Comparison of ENCODE assay signal across 10 mouse cellular contexts in the genomic region with DNA sequence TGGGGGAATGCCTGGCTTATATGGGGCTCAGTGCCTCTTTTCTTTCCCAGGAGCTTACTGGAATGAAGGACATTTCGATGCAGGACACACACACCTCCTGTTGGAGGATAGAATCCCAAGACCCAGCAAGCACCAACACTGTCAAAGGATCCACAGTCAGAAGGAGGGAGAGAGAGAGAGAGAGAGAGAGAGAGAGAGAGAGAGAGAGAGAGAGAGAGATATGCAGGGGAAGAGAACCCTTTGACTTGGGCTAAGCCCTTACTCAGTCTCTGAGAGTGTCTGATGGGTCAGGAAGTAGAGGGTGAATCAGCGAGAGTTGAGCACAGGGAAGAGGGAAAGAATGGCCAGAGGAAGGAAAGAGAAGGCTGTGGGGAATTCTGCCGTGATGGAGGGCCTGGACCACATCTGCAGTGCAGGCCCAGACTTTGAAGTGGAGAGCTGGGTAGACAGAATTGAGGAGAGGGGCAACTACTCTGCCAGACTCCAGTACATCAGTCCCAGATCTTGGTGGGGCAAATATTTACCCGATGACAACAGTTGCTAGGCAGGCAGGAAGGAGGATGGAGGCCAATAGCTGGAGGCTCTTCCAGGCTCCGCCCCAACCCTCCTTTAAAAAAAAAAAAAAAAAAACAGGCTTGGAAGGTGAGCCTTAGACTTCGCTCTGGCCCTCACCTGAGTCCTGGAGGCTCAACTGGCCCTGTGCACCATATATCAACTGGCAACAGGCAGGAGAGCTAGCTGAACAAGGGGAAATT. TPM values are rescaled to one million over a fixed set of nuclear protein-coding genes. Genes with fewer than 3 reads are reported as not detected.
DNase-seq lines count a peak whose midpoint lies in the region; ATAC-seq and TF ChIP-seq lines count a peak whose summit lies in the region.
"Had no signal": no experiment of that assay in that cellular context is flagged by ENCODE, and none has a peak within 500 bp of the region (broad histone marks: within the 10 kb centered on the region; RNA-seq: fewer than 3 reads in every experiment).

No protein-coding gene starts in this region.

- peak; percentile 41 for DNase-seq in liver, adult 2 months (ENCODE audit: extremely low read depth, low read depth, low spot score)
- DNase-seq in liver = no peak
- no peak for DNase-seq in ovary, postnatal 36 days (ENCODE audit: low spot score)
- DNase-seq in layer of hippocampus, adult 9-11 months = no peak
- DNase-seq in gastrocnemius, postnatal 10 days = no peak

- no peak overlapping the region for H3K9ac ChIP-seq in liver, adult 2 months (ENCODE audit: low read depth, low read length)
- no peak overlapping the region; the same call in 1 of the 2 replicates for H3K9ac ChIP-seq in intestine, embryonic 15.5 days
- H3K9ac ChIP-seq: liver, embryonic 14.5 days had no signal

- H3K79me2 ChIP-seq in liver, adult 2 months (ENCODE audit: control insufficient read depth, insufficient read depth, low read length) = no peaks in the 10 kb centered on the region

- no peaks in the 10 kb centered on the region for H3K27me3 ChIP-seq in liver, adult 2 months (ENCODE audit: control insufficient read depth, insufficient read depth, low read length)
- H3K27me3 ChIP-seq in intestine, embryonic 15.5 days (replicated peaks) = no peaks in the 10 kb centered on the region
- no peaks in the 10 kb centered on the region for H3K27me3 ChIP-seq in small intestine, adult 2 months (ENCODE audit: control insufficient read depth, insufficient read depth, low read length)

- no peak overlapping the region for H3K27ac ChIP-seq in liver, adult 2 months (replicated peaks; ENCODE audit: insufficient read depth, low read depth, low read length)
- peak overlapping the region; percentile 85 for H3K27ac ChIP-seq in bone marrow macrophage, adult 2 months (ENCODE audit: insufficient read depth, low read depth, low read length)
- H3K27ac ChIP-seq in intestine, embryonic 15.5 days = peak overlapping the region; percentile 51
- H3K27ac ChIP-seq in small intestine, adult 2 months (ENCODE audit: insufficient read depth, low read depth, low read length) = peak overlapping the region; percentile 96
- H3K27ac ChIP-seq: liver, embryonic 14.5 days had no signal

- no peak for TF ChIP-seq CTCF in liver, adult 2 months (IDR thresholded peaks at IDR 0.05; ENCODE audit: low read depth, low read length)
- TF ChIP-seq CTCF in bone marrow macrophage, adult 2 months (IDR thresholded peaks at IDR 0.05; ENCODE audit: low read depth, low read length) = no peak
- no peak for TF ChIP-seq CTCF in small intestine, adult 2 months (IDR thresholded peaks at IDR 0.05; ENCODE audit: extremely low read depth, insufficient read length, insufficient replicate concordance, low read depth, low read length)

- TF ChIP-seq POLR2A in liver, adult 2 months (IDR thresholded peaks at IDR 0.05; ENCODE audit: extremely low read depth, insufficient read depth, low read length) = no peak
- no peak for TF ChIP-seq POLR2A in bone marrow macrophage, adult 2 months (IDR thresholded peaks at IDR 0.05; ENCODE audit: borderline replicate concordance, low read depth, low read length)
- TF ChIP-seq POLR2A in small intestine, adult 2 months (IDR thresholded peaks at IDR 0.05; ENCODE audit: low read depth, low read length) = no peak

- WGBS in liver, adult 2 months = 56% methylated on average over 6 of the region's 6 CpGs
- WGBS in intestine, embryonic 15.5 days = 41% methylated on average over 6 of the region's 6 CpGs
- WGBS in small intestine, adult 2 months = 34% methylated on average over 6 of the region's 6 CpGs

- ATAC-seq in intestine, embryonic 15.5 days = peak; percentile 10; the same call in 1 of the 2 replicates

- H3K9me3 ChIP-seq in intestine, embryonic 15.5 days = no peaks in the 10 kb centered on the region

- peak overlapping the region; percentile 31; the same call in 1 of the 2 replicates for H3K4me2 ChIP-seq in intestine, embryonic 15.5 days (replicated peaks)

- no peak overlapping the region for H3K4me3 ChIP-seq in liver, adult 2 months (ENCODE audit: insufficient read depth, low read depth, low read length)
- H3K4me3 ChIP-seq in bone marrow macrophage, adult 2 months (ENCODE audit: insufficient read depth, low read length) = no peak overlapping the region
- H3K4me3 ChIP-seq in intestine, embryonic 15.5 days (replicated peaks) = no peak overlapping the region
- H3K4me3 ChIP-seq in small intestine, adult 2 months (ENCODE audit: low read depth, low read length) = no peak overlapping the region

- peaks cover 11% of the 10 kb centered on the region for H3K4me1 ChIP-seq in liver, adult 2 months (ENCODE audit: control insufficient read depth, insufficient read depth, low read length)
- H3K4me1 ChIP-seq in bone marrow macrophage, adult 2 months (ENCODE audit: control insufficient read depth, insufficient read depth, low read length) = peaks cover 50% of the 10 kb centered on the region
- peaks cover 58% of the 10 kb centered on the region for H3K4me1 ChIP-seq in intestine, embryonic 15.5 days (replicated peaks)
- peaks cover 57% of the 10 kb centered on the region for H3K4me1 ChIP-seq in small intestine, adult 2 months (ENCODE audit: control insufficient read depth, insufficient read depth, insufficient read length, low read length)

- H3K36me3 ChIP-seq in liver, adult 2 months (ENCODE audit: control insufficient read depth, insufficient read depth, low read length) = no peaks in the 10 kb centered on the region
- H3K36me3 ChIP-seq in intestine, embryonic 15.5 days = no peaks in the 10 kb centered on the region
- no peaks in the 10 kb centered on the region for H3K36me3 ChIP-seq in small intestine, adult 2 months (ENCODE audit: control insufficient read depth, insufficient read depth, low read length)

RNA-seq across cellular contexts. Expression of gene Lmna, which starts 2.6 kb away (rescaled TPM):
- total RNA-seq in liver, adult 2 months (2014; rRNA removed) = 28.2 and 38.5 TPM in 2 replicates
- polyA plus RNA-seq in liver, adult 2 months (2012; rRNA removed) = 41.0 and 44.7 TPM in 2 replicates
- polyA plus RNA-seq in bone marrow macrophage, adult 2 months (2012; ENCODE audit: insufficient read depth, insufficient read length, missing spikeins) = 124 and 126 TPM in 2 replicates
- polyA plus RNA-seq in intestine, embryonic 15.5 days (2015; fragmentation: Nextera tagmentation; extraction: Ambion mirVana) = 120 TPM in 2 replicates
- 209 and 353 TPM in 2 replicates for polyA plus RNA-seq in small intestine, adult 2 months (2012; rRNA removed)
- total RNA-seq in gastrocnemius, postnatal 10 days (2021) = 100 to 1,000 TPM; 189 to 213 TPM

RNA-seq across cellular contexts. Expression of gene Mex3a, which starts 19.9 kb away (rescaled TPM):
- total RNA-seq in liver, adult 2 months (2014; rRNA removed) = under 0.01 TPM in 2 replicates
- 0.02 and 0.04 TPM in 2 replicates for polyA plus RNA-seq in liver, adult 2 months (2012; rRNA removed)
- 0.13 and 0.16 TPM in 2 replicates for polyA plus RNA-seq in bone marrow macrophage, adult 2 months (2012; ENCODE audit: insufficient read depth, insufficient read length, missing spikeins)
- polyA plus RNA-seq in intestine, embryonic 15.5 days (2015; fragmentation: Nextera tagmentation; extraction: Ambion mirVana) = 9.6 and 11.2 TPM in 2 replicates
- 0.41 and 0.60 TPM in 2 replicates for polyA plus RNA-seq in small intestine, adult 2 months (2012; rRNA removed)
- 1 to 10 TPM; 3.0 to 6.3 TPM for total RNA-seq in gastrocnemius, postnatal 10 days (2021)

RNA-seq across cellular contexts. Expression of gene Rab25, which starts 35.8 kb away (rescaled TPM):
- total RNA-seq in liver, adult 2 months (2014; rRNA removed) = 0.18 and 0.20 TPM in 2 replicates
- 0.32 and 0.46 TPM in 2 replicates for polyA plus RNA-seq in liver, adult 2 months (2012; rRNA removed)
- not detected in 2 replicates for polyA plus RNA-seq in bone marrow macrophage, adult 2 months (2012; ENCODE audit: insufficient read depth, insufficient read length, missing spikeins)
- polyA plus RNA-seq in intestine, embryonic 15.5 days (2015; fragmentation: Nextera tagmentation; extraction: Ambion mirVana) = 75.2 and 89.8 TPM in 2 replicates
- 132 and 184 TPM in 2 replicates for polyA plus RNA-seq in small intestine, adult 2 months (2012; rRNA removed)
- total RNA-seq in gastrocnemius, postnatal 10 days (2021) = not detected
- total RNA-seq: adrenal gland, postnatal 25 days had no signal

RNA-seq across cellular contexts. Expression of gene Lamtor2, which starts 40.6 kb away (rescaled TPM):
- total RNA-seq in liver, adult 2 months (2014; rRNA removed) = 104 and 125 TPM in 2 replicates
- 201 and 204 TPM in 2 replicates for polyA plus RNA-seq in liver, adult 2 months (2012; rRNA removed)
- polyA plus RNA-seq in bone marrow macrophage, adult 2 months (2012; ENCODE audit: insufficient read depth, insufficient read length, missing spikeins) = 149 and 154 TPM in 2 replicates
- polyA plus RNA-seq in intestine, embryonic 15.5 days (2015; fragmentation: Nextera tagmentation; extraction: Ambion mirVana) = 188 and 231 TPM in 2 replicates
- 99.8 and 167 TPM in 2 replicates for polyA plus RNA-seq in small intestine, adult 2 months (2012; rRNA removed)
- 10 to 100 TPM; 75.4 to 81.8 TPM for total RNA-seq in gastrocnemius, postnatal 10 days (2021)

RNA-seq across cellular contexts. Expression of gene Ubqln4, which starts 41.2 kb away (rescaled TPM):
- total RNA-seq in liver, adult 2 months (2014; rRNA removed) = 8.3 and 14.2 TPM in 2 replicates
- 41.1 and 42.8 TPM in 2 replicates for polyA plus RNA-seq in liver, adult 2 months (2012; rRNA removed)
- 22.9 and 25.8 TPM in 2 replicates for polyA plus RNA-seq in bone marrow macrophage, adult 2 months (2012; ENCODE audit: insufficient read depth, insufficient read length, missing spikeins)
- 43.6 and 43.7 TPM in 2 replicates for polyA plus RNA-seq in intestine, embryonic 15.5 days (2015; fragmentation: Nextera tagmentation; extraction: Ambion mirVana)
- polyA plus RNA-seq in small intestine, adult 2 months (2012; rRNA removed) = 26.0 and 35.4 TPM in 2 replicates
- 10 to 100 TPM; 45.1 to 52.2 TPM for total RNA-seq in gastrocnemius, postnatal 10 days (2021)

Comparison
In these comparisons a context has a peak if more than half of its experiments do, and no peak if none do; other contexts are left out.
1. RNA of gene Rab25, which starts 35.8 kb away (polyA plus RNA-seq): 132 to 184 TPM in small intestine, adult 2 months and 75.2 to 89.8 TPM in intestine, embryonic 15.5 days; 0.32 to 0.46 TPM in liver, adult 2 months and not detected in bone marrow macrophage, adult 2 months; every median in the first group is over 10 times any median in the second.